In genomic region chr2:170817112-170817703, GRCm38 (mm10) we compare ENCODE assay signal across 25 mouse cellular contexts.
"Had no signal": no experiment of that assay in that cellular context is flagged by ENCODE, and none has a peak within 500 bp of the region (broad histone marks: within the 10 kb centered on the region; RNA-seq: fewer than 3 reads in every experiment).

No protein-coding gene starts in this region.

- H3K4me2 ChIP-seq: hindbrain, embryonic 12.5 days; hindbrain, embryonic 14.5 days; intestine, embryonic 15.5 days; limb, embryonic 12.5 days had no signal

- H3K36me3 ChIP-seq: intestine, embryonic 15.5 days; limb, embryonic 10.5 days; limb, embryonic 12.5 days had no signal

- H3K9ac ChIP-seq: heart, embryonic 12.5 days; hindbrain, embryonic 12.5 days; hindbrain, embryonic 14.5 days; intestine, embryonic 15.5 days; limb, embryonic 12.5 days had no signal

- ATAC-seq: hindbrain, embryonic 16.5 days; inflammation-experienced regulatory T-cells, adult 6 months; intestine, embryonic 15.5 days; intestine, postnatal 0 days had no signal

- H3K4me1 ChIP-seq: hindbrain, embryonic 10.5 days; hindbrain, embryonic 12.5 days; intestine, embryonic 15.5 days; limb, embryonic 10.5 days; limb, embryonic 12.5 days had no signal

- H3K27me3 ChIP-seq: heart, embryonic 12.5 days; hindbrain, embryonic 12.5 days; intestine, embryonic 15.5 days; limb, embryonic 12.5 days had no signal

- H3K4me3 ChIP-seq: gastrocnemius, adult 2 months; heart, adult 2 months; heart, embryonic 10.5 days; heart, embryonic 12.5 days; hindbrain, embryonic 10.5 days; hindbrain, embryonic 12.5 days; intestine, embryonic 15.5 days; layer of hippocampus, adult 2 months; left cerebral cortex, adult 2 months; limb, embryonic 10.5 days; limb, embryonic 12.5 days had no signal

- H3K9me3 ChIP-seq: intestine, embryonic 15.5 days had no signal

- H3K27ac ChIP-seq: gastrocnemius, adult 2 months; heart, adult 2 months; heart, embryonic 10.5 days; hindbrain, embryonic 10.5 days; hindbrain, embryonic 12.5 days; hindbrain, embryonic 14.5 days; intestine, embryonic 15.5 days; layer of hippocampus, adult 2 months; left cerebral cortex, adult 2 months; limb, embryonic 10.5 days; limb, embryonic 12.5 days had no signal

- DNase-seq: gastrocnemius, adult 2 months; gastrocnemius, postnatal 10 days; gastrocnemius, postnatal 25 days; heart, adult 2 months; heart, postnatal 10 days; heart, postnatal 4 days; kidney, adult 18-20 months; kidney, adult 8-10 months; kidney, postnatal 10 days; kidney, postnatal 25 days; kidney, postnatal 4 days; liver had no signal
